Mouse (Mus musculus): ENCODE measurements at regions not wholly inside any gene's neighbourhood (a gene's known extent, or its start where the extent isn't known, plus 50 kb on each side); places are given as distances from the start of the nearest gene placed in this dataset.

- no peak for DNase-seq
These were observed 961.7 kb upstream of the Slc39a10 start for GRCm38 (mm10) chr1:47854372-47854771.

DNA sequence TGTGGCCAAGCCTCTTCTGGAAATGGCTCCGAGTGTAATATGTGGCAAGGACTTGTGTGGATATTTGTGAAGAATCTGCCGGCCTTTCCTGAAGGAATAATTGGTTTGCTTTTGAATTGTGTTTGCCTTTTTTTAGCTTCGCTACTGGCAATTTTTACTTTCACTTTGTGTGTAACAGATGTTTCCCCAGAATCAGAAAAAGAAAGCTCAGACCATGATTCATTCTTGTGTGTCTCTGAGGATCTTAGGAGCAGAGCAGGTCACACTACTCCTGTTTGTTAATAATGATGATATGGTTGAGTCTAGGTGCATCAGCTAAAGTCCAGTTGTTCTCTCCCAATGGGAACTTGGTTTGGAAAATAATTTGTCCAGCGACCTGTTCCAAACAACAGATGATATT, 961.3 kb upstream of the Slc39a10 start:
- no peak for DNase-seq

DNA sequence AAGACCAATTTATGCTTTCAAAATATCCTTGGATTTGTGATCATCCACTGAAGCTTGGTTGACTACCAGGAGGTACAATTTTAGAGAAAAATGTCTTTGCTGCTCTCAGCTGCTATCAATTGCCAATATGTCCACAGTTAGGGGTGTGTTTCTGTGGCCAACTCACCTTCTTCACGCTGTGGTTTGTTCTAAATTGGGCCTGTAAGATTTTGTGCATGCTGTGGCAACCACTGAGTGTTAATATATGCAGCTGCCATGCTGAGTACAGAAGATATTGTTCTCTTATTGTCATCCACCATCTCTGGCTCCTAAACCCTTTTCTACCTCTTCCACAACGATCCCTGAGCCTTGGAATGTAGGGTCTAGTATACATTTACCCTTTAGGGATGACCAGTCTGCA, 948.2 kb upstream of the Slc39a10 start:
- peak; percentile 31 to 71 for DNase-seq

DNA sequence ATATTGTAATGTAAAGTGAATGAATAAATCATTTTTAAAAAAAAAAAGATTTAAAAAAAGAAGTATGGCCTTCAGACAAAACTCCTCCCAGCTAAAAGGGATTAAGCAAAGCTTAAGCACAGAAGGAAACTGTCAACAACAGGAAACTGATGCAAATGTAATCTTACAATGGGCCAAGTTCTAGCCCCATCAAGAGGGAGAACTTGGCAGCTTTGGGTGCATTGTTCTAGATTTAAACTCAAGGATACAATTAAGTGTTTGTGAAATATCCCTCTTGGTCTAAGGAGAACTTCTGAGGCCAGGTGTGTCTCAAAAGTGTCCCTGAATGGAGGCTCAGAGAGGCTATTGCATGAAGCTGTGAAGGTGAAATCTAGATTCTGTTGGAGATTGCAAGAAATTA, 941.4 kb upstream of the Slc39a10 start:
- DNase-seq: no peak

DNA sequence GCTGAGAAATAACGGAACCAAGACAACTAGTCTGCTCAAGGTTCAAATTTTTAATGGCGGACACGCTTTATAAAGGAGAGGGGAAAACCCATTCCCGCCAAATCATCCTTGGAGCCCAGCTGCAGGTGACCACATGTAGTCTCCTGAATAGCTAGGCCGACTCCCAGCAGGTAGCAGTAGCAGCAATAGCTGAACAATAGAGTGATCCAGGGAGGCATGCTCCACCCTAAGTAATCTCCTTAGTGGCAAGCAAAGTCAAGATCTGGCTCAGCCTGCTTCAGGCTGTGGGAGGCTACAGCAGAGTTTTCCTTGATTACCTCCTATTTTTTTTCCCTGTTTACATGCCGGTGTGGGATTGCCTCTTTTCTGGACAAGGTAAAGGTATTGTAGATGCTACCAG, 934.6 kb upstream of the Slc39a10 start:
- DNase-seq: no peak

DNA sequence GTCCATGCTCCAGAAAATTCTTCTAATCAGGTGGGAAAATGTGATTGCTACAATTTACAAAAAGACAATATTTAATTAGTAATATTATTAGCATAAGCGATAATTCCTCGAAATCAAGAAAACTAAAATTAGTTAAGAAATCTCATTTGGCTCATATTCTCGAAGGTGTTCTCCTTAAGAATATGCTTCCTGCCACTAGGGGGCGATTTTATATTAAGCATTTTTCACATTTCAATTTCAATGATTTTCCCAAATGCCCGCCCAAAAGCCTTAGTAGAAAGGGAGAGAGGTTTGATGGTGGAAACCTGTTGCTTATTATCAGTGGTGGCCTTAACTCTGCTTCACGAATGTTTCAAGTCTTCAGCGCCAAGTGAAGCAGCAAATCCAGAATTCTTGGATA, 916.9 kb upstream of the Slc39a10 start:
- DNase-seq: peak; percentile 67 to 78

DNA sequence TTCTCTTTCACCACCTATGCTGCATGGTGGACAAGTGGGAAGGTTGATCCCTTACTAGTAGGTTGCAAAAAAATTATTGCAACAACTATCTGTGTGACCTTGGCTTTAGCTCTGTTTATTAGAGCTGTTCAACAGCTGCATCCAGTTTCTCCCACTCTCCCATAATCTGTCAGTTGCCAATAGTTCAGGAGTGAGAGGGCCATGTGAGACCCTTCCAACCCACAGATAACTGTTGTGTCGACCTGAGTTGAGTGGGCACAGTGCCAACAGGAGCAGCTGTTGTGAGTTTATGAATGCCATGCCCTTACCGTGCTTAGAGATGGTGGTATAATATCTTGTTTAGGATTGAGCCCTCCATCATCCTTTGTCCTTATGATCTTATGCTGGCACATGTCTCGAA, 902.1 kb upstream of the Slc39a10 start:
- DNase-seq: peak in 1 of 2 experiments; percentile 14

All from cerebellum, postnatal 14 days (tissue).